Mouse (Mus musculus): ENCODE results near the gene Acss1.

DNA sequence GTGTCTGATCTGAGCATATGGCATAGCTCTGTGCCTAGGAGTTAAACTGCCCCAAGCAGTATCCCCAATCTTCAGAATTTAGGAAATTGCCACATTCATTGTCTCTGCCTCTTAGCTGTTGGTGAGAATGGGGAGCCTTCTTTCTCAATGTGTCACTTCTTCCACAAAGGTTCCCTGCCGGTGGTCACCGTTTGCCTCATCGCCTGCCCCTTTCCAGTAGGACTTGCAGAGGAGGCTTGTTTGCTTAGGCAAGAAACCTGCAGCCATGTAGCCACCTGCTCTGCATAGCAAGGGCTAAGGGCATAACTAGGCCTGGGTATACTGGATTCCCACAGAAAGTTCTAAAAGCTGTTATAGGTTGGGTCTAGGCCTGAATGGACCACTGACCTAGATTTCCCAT, 95.8 kb downstream of the Acss1 start:
- no peak for TF ChIP-seq EP300 (IDR thresholded peaks at IDR 0.05; ENCODE audit: low read depth)
- no peak for TF ChIP-seq CTCF (IDR thresholded peaks at IDR 0.05; ENCODE audit: low read depth)
